Mouse (Mus musculus) thymus, adult 2 months (tissue): ENCODE measurements around the gene Kcne4. TPM values are rescaled to one million over a fixed set of nuclear protein-coding genes. Genes with fewer than 3 reads are reported as not detected.

Source experiments
- DNase-seq: peaks from one replicate; pipeline ENCODE4 v3.0.0; 2021
- H3K27ac ChIP-seq: fragments of 200-500 bp; 2 replicates; pipeline ENCODE4 v1.5.1; 2012; ENCODE audit warnings: low read length, control low read depth; ENCODE audit not compliant: control insufficient read depth, insufficient read depth
- H3K27me3 ChIP-seq: fragments of 200-500 bp; 2 replicates; pipeline ENCODE4 v1.6.1; 2012; ENCODE audit warnings: mild to moderate bottlenecking, low read length, moderate library complexity, mixed read lengths; ENCODE audit not compliant: control insufficient read depth, insufficient read depth
- H3K36me3 ChIP-seq: fragments of 200-500 bp; 2 replicates; pipeline ENCODE4 v1.6.1; 2012; ENCODE audit warnings: mild to moderate bottlenecking, low read length, moderate library complexity; ENCODE audit not compliant: control insufficient read depth, insufficient read depth
- H3K4me1 ChIP-seq: fragments of 200-500 bp; replicated peaks from 2 replicates; pipeline ENCODE4 v1.6.1; 2012; ENCODE audit warnings: low read length; ENCODE audit not compliant: control insufficient read depth, insufficient read depth
- H3K4me3 ChIP-seq: fragments of 200-500 bp; 2 replicates; pipeline ENCODE4 v1.5.1; 2012; ENCODE audit warnings: mild to moderate bottlenecking, low read length, control low read depth, moderate library complexity; ENCODE audit not compliant: control insufficient read depth, insufficient read depth
- CTCF ChIP-seq: fragments of 200-500 bp; IDR thresholded peaks from 2 replicates; pipeline ENCODE4 v1.5.1; 2012; ENCODE audit warnings: mild to moderate bottlenecking, control low read depth, low read length, moderate library complexity, borderline replicate concordance; ENCODE audit not compliant: control insufficient read depth, poor library complexity, insufficient read depth; ENCODE audit errors: extremely low read depth
- POLR2A ChIP-seq: fragments of 200-500 bp; IDR thresholded peaks from 2 replicates; pipeline ENCODE4 v1.6.1; 2012; ENCODE audit warnings: mild to moderate bottlenecking, low read length, control low read depth, moderate library complexity; ENCODE audit not compliant: control insufficient read depth, poor library complexity, insufficient read depth; ENCODE audit errors: extremely low read depth
- WGBS: fragments of 180-500 bp; shearing (Covaris S2); methylation state at CpG from one replicate; pipeline ENCODE4 v1.1.7; 2018; 5-methylcytosine and 5-hydroxymethylcytosine counted together
- polyA plus RNA-seq: library from polyadenylated mRNA; depleted of rRNA; stranded (reverse); fragments of >200 nt; gene quantifications from 2 replicates; pipeline ENCODE4 v1.2.3, GENCODE M21; 2012

Gene Kcne4
- polyA plus RNA-seq, 1 experiment = 0.44 TPM

DNA sequence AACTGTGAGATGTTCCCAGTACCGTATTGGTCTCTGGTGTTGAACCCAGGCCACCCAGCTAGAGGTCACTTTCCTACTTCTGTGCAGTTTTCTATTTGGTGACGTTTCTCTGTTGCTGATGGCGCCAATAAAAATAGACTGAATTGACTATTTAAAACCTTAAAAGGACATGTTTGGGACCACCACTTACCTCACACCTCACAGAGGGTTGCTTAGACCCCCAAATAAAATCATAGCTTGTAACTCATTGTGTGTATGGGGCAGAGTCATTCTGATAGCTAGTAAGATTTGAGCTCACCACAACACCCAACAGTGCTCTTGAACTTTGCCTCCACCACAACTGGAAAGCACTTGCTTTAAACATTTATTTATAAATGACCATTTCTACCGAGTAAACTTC is 43.0 kb downstream of the Kcne4 start:
- no peak overlapping the region for H3K27ac ChIP-seq
- H3K4me1 ChIP-seq = no peaks in the 10 kb centered on the region
- no peak for DNase-seq
- no peaks in the 10 kb centered on the region for H3K36me3 ChIP-seq
- H3K27me3 ChIP-seq = no peaks in the 10 kb centered on the region
- no peak overlapping the region for H3K4me3 ChIP-seq
- TF ChIP-seq CTCF (no peak), POLR2A (no peak)
- WGBS = 92% methylated on average over 4 of the region's 4 CpGs

DNA sequence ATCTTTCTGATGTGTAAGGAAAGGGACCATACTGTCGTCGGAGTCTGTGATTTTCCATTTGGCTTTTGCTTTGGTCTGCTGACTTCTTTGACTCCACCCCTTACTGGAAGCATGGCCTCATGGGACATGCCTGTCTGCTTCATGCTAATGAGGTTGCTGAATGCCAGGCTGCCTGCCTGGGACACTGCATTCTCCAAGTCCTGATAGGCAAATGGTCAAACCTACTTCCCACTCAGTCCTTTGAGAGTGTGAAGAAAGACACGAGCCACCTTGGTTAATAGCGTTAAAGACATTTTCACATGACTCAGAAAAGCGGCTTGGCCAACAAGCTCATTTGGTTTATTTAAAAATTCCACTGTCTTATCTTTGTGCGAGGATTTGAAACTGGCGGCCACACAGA is 43.5 kb downstream of the Kcne4 start:
- no peak overlapping the region for H3K4me3 ChIP-seq
- 93% methylated on average over 7 of the region's 7 CpGs for WGBS
- no peaks in the 10 kb centered on the region for H3K4me1 ChIP-seq
- TF ChIP-seq POLR2A (no peak), CTCF (no peak)
- H3K27me3 ChIP-seq = no peaks in the 10 kb centered on the region
- no peaks in the 10 kb centered on the region for H3K36me3 ChIP-seq
- H3K27ac ChIP-seq = no peak overlapping the region
- DNase-seq = no peak

DNA sequence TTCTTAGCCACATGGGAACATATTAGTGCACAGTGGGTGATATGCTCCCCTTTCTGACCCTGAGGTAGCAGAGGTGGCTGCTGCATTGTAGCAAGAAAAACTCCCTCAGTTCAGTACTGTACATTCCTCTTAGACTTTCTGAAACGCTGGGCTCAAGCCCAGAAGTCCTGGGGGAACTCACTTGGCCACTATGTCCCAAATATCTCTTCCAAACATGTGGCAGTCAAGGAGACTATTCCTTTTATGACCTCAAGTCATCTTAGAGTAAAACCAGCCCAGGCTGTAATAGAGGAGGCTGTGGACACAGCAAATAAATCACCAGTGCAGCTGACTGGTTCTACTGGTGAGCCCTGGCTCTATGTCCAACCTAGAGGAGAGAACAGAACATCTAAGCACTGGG is 45.7 kb downstream of the Kcne4 start:
- DNase-seq = no peak
- Histone ChIP-seq H3K27ac (no peak overlapping the region), H3K4me3 (no peak overlapping the region), H3K4me1 (no peaks in the 10 kb centered on the region), H3K36me3 (no peaks in the 10 kb centered on the region), H3K27me3 (no peaks in the 10 kb centered on the region)
- TF ChIP-seq POLR2A (no peak), CTCF (no peak)
- 65% methylated on average over 1 of the region's 1 CpGs for WGBS

DNA sequence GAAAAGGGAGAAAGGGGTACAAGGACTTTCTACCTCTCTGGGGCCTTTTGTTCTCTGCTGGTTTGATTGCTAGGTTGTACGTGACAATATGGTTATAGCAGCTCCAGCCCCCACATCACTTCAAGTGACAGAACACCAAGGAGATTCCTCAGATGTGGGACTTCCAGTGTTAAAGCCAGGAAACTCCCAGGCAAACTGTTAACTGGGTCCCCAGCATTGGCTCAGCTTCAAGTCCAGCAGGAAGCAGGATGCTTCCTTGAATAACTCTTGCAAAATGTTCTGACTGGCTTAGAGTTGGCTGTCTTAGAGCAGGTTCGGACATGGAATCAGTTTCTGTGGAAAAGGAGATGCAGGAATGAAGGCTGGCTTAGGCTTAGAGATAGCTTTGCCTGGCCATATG is 47.3 kb downstream of the Kcne4 start:
- H3K36me3 ChIP-seq = no peaks in the 10 kb centered on the region
- H3K4me1 ChIP-seq = no peaks in the 10 kb centered on the region
- TF ChIP-seq POLR2A = no peak
- no peak for TF ChIP-seq CTCF
- no peak overlapping the region for H3K4me3 ChIP-seq
- 80% methylated on average over 2 of the region's 2 CpGs for WGBS
- no peak for DNase-seq
- H3K27me3 ChIP-seq = no peaks in the 10 kb centered on the region
- H3K27ac ChIP-seq = no peak overlapping the region

DNA sequence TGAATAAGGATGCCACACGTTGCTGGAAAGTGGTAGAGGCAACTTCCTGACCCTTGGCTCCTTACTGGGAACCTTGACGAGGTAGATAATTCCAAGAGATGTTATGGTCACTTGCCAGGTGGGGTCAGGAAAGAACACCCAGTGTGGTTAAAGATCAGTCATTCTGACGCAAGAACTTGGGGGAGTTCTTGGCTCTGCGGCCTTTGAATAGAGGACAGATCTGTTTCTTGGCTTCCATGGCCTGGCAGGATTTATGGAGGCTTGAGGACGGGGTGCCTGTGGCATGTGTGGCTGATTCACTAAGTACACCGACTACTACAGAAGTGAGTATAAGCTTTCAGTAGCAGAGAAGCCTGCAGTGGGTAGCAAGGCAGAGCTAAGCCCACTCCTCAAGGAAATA is 47.8 kb downstream of the Kcne4 start:
- no peak for TF ChIP-seq POLR2A
- no peak for TF ChIP-seq CTCF
- no peak for DNase-seq
- H3K27ac ChIP-seq = no peak overlapping the region
- H3K36me3 ChIP-seq = no peaks in the 10 kb centered on the region
- no peak overlapping the region for H3K4me3 ChIP-seq
- WGBS = 79% methylated on average over 6 of the region's 6 CpGs
- H3K4me1 ChIP-seq = no peaks in the 10 kb centered on the region
- no peaks in the 10 kb centered on the region for H3K27me3 ChIP-seq

DNA sequence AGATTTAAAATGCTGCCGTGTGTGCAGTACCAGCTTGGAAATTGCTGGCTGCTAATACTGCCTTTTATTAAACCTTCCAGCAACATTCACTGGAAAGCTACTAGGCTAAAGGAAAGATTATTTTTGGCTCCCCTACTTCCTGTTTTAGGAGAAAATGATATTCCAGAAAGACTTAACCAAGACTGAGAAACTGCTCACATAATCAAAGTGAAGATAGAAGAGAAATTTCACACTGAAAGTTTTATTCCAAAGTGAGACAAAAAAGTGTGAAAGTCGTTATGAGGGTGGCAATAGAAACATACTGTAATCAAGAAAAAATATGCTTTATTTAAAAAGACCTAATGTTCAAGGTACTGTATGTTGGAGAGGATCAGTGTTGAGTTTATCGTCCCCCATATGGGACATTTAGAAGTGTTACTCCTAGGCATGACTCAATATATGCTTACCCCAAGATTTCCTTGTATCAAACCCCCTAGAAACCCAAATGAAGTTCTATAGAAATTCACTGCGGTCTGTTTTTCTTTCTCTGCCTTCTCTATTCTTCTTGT is 48.3 kb downstream of the Kcne4 start:
- Histone ChIP-seq H3K4me3 (no peak overlapping the region), H3K27ac (no peak overlapping the region), H3K36me3 (no peaks in the 10 kb centered on the region), H3K4me1 (no peaks in the 10 kb centered on the region), H3K27me3 (no peaks in the 10 kb centered on the region)
- 86% methylated on average over 4 of the region's 4 CpGs for WGBS
- TF ChIP-seq CTCF (no peak), POLR2A (no peak)
- no peak for DNase-seq

DNA sequence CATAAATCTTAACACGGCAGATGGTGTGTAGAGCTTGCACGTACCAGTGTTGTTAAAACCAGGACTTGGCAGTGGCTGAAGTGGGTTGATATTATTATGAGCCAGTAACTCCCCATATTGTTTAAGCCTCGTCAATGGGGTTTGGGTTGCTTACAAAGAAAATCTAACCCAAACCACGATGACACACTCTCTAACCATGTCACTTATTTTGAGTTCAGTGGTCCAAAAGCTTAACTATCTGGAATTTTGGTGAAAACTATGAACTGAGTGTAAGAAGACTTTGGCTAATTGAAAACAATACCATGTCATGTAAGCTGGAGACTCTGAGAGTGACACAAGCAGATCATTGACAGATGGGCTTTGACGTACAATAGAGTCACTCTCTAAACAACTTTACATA is 49.4 kb downstream of the Kcne4 start:
- no peaks in the 10 kb centered on the region for H3K36me3 ChIP-seq
- H3K27ac ChIP-seq = no peak overlapping the region
- H3K27me3 ChIP-seq = no peaks in the 10 kb centered on the region
- WGBS = 93% methylated on average over 5 of the region's 5 CpGs
- TF ChIP-seq CTCF (no peak), POLR2A (no peak)
- no peak overlapping the region for H3K4me3 ChIP-seq
- no peaks in the 10 kb centered on the region for H3K4me1 ChIP-seq
- DNase-seq = no peak
